Mouse (Mus musculus): ENCODE results near the gene Olfr357. TPM values are rescaled to one million over a fixed set of nuclear protein-coding genes. Genes with fewer than 3 reads are reported as not detected.

The Olfr357 gene
- not detected in 2 replicates for polyA plus RNA-seq (2015; fragmentation: Nextera tagmentation; extraction: Ambion mirVana)

DNA sequence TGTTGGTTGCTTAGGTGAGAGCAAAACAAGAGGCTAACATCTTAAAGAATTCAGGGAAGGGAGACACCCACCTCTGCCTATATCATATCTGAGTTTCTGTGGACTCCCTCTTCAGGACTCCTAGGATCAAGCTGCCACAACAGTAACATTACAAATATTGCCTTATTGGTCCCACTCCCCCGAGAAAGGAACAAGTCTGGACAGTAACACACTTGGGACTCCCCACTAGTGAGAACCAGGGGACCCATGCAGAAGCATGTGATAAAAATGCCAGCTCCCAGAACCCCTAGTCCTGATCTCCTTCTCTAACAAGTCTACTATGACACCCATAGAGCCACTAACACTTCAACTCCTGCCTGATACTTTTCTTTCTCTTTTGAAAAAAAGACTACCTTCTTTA lies at the start of gene Olfr357:
Gene Olfr357 (plus strand): TSS at position 301 of the 400 bp plus-strand sequence.
- 65% methylated on average over 1 of the region's 1 CpGs for WGBS
- Histone ChIP-seq H3K36me3 (no peaks in the 10 kb centered on the region), H3K4me1 (replicated peaks) (no peaks in the 10 kb centered on the region), H3K27me3 (no peaks in the 10 kb centered on the region), H3K4me3 (no peak within 1 kb of the TSS), H3K9ac (no peak within 1 kb of the TSS), H3K27ac (no peak within 1 kb of the TSS), H3K4me2 (no peak within 1 kb of the TSS), H3K9me3 (replicated peaks) (peaks cover 3% of the 10 kb centered on the region; the same call in 1 of the 2 replicates)
- ATAC-seq (replicated peaks; ENCODE audit: insufficient number of reproducible peaks, insufficient read depth, low FRiP score, low read depth) = no peak

DNA sequence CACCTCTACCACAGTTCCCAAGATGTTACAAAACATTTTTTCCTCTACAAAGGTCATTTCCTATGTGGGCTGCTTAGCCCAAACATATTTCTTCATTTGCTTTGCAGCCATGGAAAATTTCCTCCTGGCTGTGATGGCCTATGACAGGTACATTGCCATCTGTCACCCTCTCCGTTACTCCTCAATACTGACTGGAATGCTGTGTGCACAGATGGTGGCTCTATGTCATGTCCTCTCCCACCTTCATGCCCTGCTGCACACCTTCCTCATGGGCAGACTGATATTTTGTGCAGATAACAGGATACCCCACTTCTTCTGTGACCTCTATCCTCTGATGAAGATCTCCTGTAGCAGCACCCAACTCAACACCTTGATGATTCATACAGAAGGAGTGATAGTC lies 3.4 kb downstream of the Olfr357 start:
- Histone ChIP-seq H3K27ac (no peak overlapping the region), H3K9me3 (replicated peaks) (peaks cover 3% of the 10 kb centered on the region; the same call in 1 of the 2 replicates), H3K36me3 (no peaks in the 10 kb centered on the region), H3K4me2 (no peak overlapping the region), H3K9ac (no peak overlapping the region), H3K4me1 (replicated peaks) (no peaks in the 10 kb centered on the region), H3K27me3 (no peaks in the 10 kb centered on the region), H3K4me3 (no peak overlapping the region)
- WGBS = 57% methylated on average over 1 of the region's 1 CpGs
- ATAC-seq (replicated peaks; ENCODE audit: insufficient number of reproducible peaks, insufficient read depth, low FRiP score, low read depth) = no peak

DNA sequence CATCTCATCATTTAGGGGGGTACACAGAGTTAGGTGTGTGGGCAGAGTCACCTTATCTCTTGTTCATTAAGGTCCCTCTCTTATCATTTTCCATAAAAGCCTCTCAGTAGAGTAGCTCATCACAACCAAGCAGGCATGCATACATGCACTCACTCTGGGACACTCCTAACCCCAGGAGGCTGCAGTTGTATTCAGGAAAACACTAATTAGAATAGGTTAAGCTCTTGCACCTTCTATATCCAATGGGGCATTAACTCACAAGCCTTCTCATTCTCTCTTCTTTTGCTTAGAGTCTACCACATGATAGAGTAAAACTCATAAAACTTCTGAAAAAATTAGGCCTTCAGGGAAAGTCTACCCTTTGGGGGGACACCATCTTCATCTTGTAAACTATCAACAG lies 15.6 kb downstream of the Olfr357 start, which contains the start of gene Olfr358:
Gene Olfr358 (minus strand): TSS at position 101 of the 400 bp plus-strand sequence.
- H3K9me3 ChIP-seq (replicated peaks) = no peaks in the 10 kb centered on the region
- no peaks in the 10 kb centered on the region for H3K36me3 ChIP-seq
- H3K4me1 ChIP-seq (replicated peaks) = no peaks in the 10 kb centered on the region
- no peak within 1 kb of the TSS for H3K27ac ChIP-seq
- H3K27me3 ChIP-seq = no peaks in the 10 kb centered on the region
- ATAC-seq (replicated peaks; ENCODE audit: insufficient number of reproducible peaks, insufficient read depth, low FRiP score, low read depth) = no peak
- no peak within 1 kb of the TSS for H3K9ac ChIP-seq
- H3K4me2 ChIP-seq = no peak within 1 kb of the TSS
- no peak within 1 kb of the TSS for H3K4me3 ChIP-seq

Other genes starting within 250 kb of the Olfr357 start
- gene Olfr348, start 209.6 kb upstream of the Olfr357 start, polyA plus RNA-seq (2015; fragmentation: Nextera tagmentation; extraction: Ambion mirVana) = not detected in 2 replicates
- not detected in 2 replicates for gene Olfr50, start 203.3 kb upstream of the Olfr357 start, polyA plus RNA-seq (2015; fragmentation: Nextera tagmentation; extraction: Ambion mirVana)
- not detected in 2 replicates for gene Olfr3, start 176.8 kb upstream of the Olfr357 start, polyA plus RNA-seq (2015; fragmentation: Nextera tagmentation; extraction: Ambion mirVana)
- gene Olfr350, start 147.5 kb upstream of the Olfr357 start, polyA plus RNA-seq (2015; fragmentation: Nextera tagmentation; extraction: Ambion mirVana) = not detected in 2 replicates
- not detected in 2 replicates for gene Olfr351, start 131.2 kb upstream of the Olfr357 start, polyA plus RNA-seq (2015; fragmentation: Nextera tagmentation; extraction: Ambion mirVana)
- not detected in 2 replicates for gene Olfr352, start 125.4 kb upstream of the Olfr357 start, polyA plus RNA-seq (2015; fragmentation: Nextera tagmentation; extraction: Ambion mirVana)
- not detected in 2 replicates for gene Olfr353, start 100.9 kb upstream of the Olfr357 start, polyA plus RNA-seq (2015; fragmentation: Nextera tagmentation; extraction: Ambion mirVana)
- not detected in 2 replicates for gene Olfr354, start 88.1 kb upstream of the Olfr357 start, polyA plus RNA-seq (2015; fragmentation: Nextera tagmentation; extraction: Ambion mirVana)
- gene Olfr355, start 64.9 kb upstream of the Olfr357 start, polyA plus RNA-seq (2015; fragmentation: Nextera tagmentation; extraction: Ambion mirVana) = not detected in 2 replicates
- not detected in 2 replicates for gene Olfr356, start 56.7 kb upstream of the Olfr357 start, polyA plus RNA-seq (2015; fragmentation: Nextera tagmentation; extraction: Ambion mirVana)
- gene Olfr358, start 15.5 kb downstream of the Olfr357 start, polyA plus RNA-seq (2015; fragmentation: Nextera tagmentation; extraction: Ambion mirVana) = not detected in 2 replicates
- not detected in 2 replicates for gene Olfr360, start 71.9 kb downstream of the Olfr357 start, polyA plus RNA-seq (2015; fragmentation: Nextera tagmentation; extraction: Ambion mirVana)
- gene Olfr361, start 95.5 kb downstream of the Olfr357 start, polyA plus RNA-seq (2015; fragmentation: Nextera tagmentation; extraction: Ambion mirVana) = not detected in 2 replicates
- not detected in 2 replicates for gene Olfr362, start 124.1 kb downstream of the Olfr357 start, polyA plus RNA-seq (2015; fragmentation: Nextera tagmentation; extraction: Ambion mirVana)
- not detected in 2 replicates for gene Olfr364-ps1, start 145.5 kb downstream of the Olfr357 start, polyA plus RNA-seq (2015; fragmentation: Nextera tagmentation; extraction: Ambion mirVana)
- not detected in 2 replicates for gene Olfr365, start 194.4 kb downstream of the Olfr357 start, polyA plus RNA-seq (2015; fragmentation: Nextera tagmentation; extraction: Ambion mirVana)
- not detected in 2 replicates for gene Olfr366, start 217.7 kb downstream of the Olfr357 start, polyA plus RNA-seq (2015; fragmentation: Nextera tagmentation; extraction: Ambion mirVana)